Mouse (Mus musculus) heart, postnatal 0 days (tissue): ENCODE measurements around the gene Cd4.

Source experiments
- CTCF ChIP-seq: IDR thresholded peaks from 2 replicates; pipeline ENCODE4 v1.5.1; 2016; ENCODE audit warnings: antibody characterized with exemption, control low read depth, low read depth
- EP300 ChIP-seq: IDR thresholded peaks from 2 replicates; pipeline ENCODE4 v1.6.1; 2016; ENCODE audit warnings: antibody characterized with exemption, low read depth

- TF ChIP-seq CTCF (no peak), EP300 (no peak)
Measured at GRCm38 (mm10) chr6:124883351-124883750, 4.7 kb downstream of the Cd4 start.
